Mouse (Mus musculus): Measurements from ENCODE around the gene Etfa.

Etfa gene

GRCm38 (mm10) chr9:55512027-55512543 is at the start of gene Etfa:
TSS of gene Etfa (minus strand) at chr9:55512243.
- DNase-seq (ENCODE audit: extremely low spot score, low spot score), result peak; percentile 92

GRCm38 (mm10) chr9:55560960-55561359 is 48.9 kb upstream of the Etfa start:
- DNase-seq (ENCODE audit: extremely low spot score, low spot score), result no peak

- DNase-seq (ENCODE audit: extremely low spot score, low spot score), result no peak
Observed at GRCm38 (mm10) chr9:55554986-55555385, 42.9 kb upstream of the Etfa start.

- peak; percentile 29 for DNase-seq (ENCODE audit: extremely low spot score, low spot score)
Observed at GRCm38 (mm10) chr9:55549302-55549890, 37.4 kb upstream of the Etfa start.

GRCm38 (mm10) chr9:55548871-55549270 is 36.8 kb upstream of the Etfa start:
- DNase-seq (ENCODE audit: extremely low spot score, low spot score), result no peak

GRCm38 (mm10) chr9:55546176-55547010 is 34.4 kb upstream of the Etfa start:
- peak; percentile 55 for DNase-seq (ENCODE audit: extremely low spot score, low spot score)

- DNase-seq (ENCODE audit: extremely low spot score, low spot score), result peak; percentile 55
Observed at GRCm38 (mm10) chr9:55545556-55546175, 33.6 kb upstream of the Etfa start.

GRCm38 (mm10) chr9:55544861-55545555 is 33.0 kb upstream of the Etfa start:
- DNase-seq (ENCODE audit: extremely low spot score, low spot score), result peak; percentile 75

- peak; percentile 83 for DNase-seq (ENCODE audit: extremely low spot score, low spot score)
Observed at GRCm38 (mm10) chr9:55543703-55544401, 31.8 kb upstream of the Etfa start.

GRCm38 (mm10) chr9:55543336-55543702 is 31.3 kb upstream of the Etfa start:
- DNase-seq (ENCODE audit: extremely low spot score, low spot score), result no peak

- peak; percentile 65 for DNase-seq (ENCODE audit: extremely low spot score, low spot score)
Observed at GRCm38 (mm10) chr9:55542366-55543325, 30.6 kb upstream of the Etfa start.

- peak; percentile 64 for DNase-seq (ENCODE audit: extremely low spot score, low spot score)
Observed at GRCm38 (mm10) chr9:55541681-55542365, 29.8 kb upstream of the Etfa start.

- peak; percentile 93 for DNase-seq (ENCODE audit: extremely low spot score, low spot score)
Observed at GRCm38 (mm10) chr9:55540888-55541287, 28.8 kb upstream of the Etfa start.

GRCm38 (mm10) chr9:55540391-55540770 is 28.3 kb upstream of the Etfa start:
- DNase-seq (ENCODE audit: extremely low spot score, low spot score), result no peak

- peak; percentile 62 for DNase-seq (ENCODE audit: extremely low spot score, low spot score)
Observed at GRCm38 (mm10) chr9:55539661-55540390, 27.8 kb upstream of the Etfa start.

- DNase-seq (ENCODE audit: extremely low spot score, low spot score), result no peak
Observed at GRCm38 (mm10) chr9:55539006-55539405, 27.0 kb upstream of the Etfa start.

GRCm38 (mm10) chr9:55538377-55538776 is 26.3 kb upstream of the Etfa start, which contains the start of gene Isl2:
TSS of gene Isl2 (plus strand) at chr9:55538672.
- DNase-seq (ENCODE audit: extremely low spot score, low spot score), result no peak

GRCm38 (mm10) chr9:55535907-55536306 is 23.9 kb upstream of the Etfa start:
- DNase-seq (ENCODE audit: extremely low spot score, low spot score), result peak; percentile 67

All from neural tube, embryonic 10.5 days (tissue).